Mouse (Mus musculus): ENCODE measurements around the gene Rbfox3.

Gene Rbfox3

GRCm38 (mm10) chr11:118605570-118605969 is 305.8 kb downstream of the Rbfox3 start:
- no peak for DNase-seq (ENCODE audit: low spot score in 2 of 2)

- DNase-seq (ENCODE audit: low spot score in 2 of 2): no peak
Observed at GRCm38 (mm10) chr11:118604206-118604605, 307.2 kb downstream of the Rbfox3 start.

- DNase-seq (ENCODE audit: low spot score in 2 of 2): peak in 1 of 2 experiments; percentile 6
Observed at GRCm38 (mm10) chr11:118603126-118603525, 308.3 kb downstream of the Rbfox3 start.

- no peak for DNase-seq (ENCODE audit: low spot score in 2 of 2)
Observed at GRCm38 (mm10) chr11:118601484-118601883, 309.9 kb downstream of the Rbfox3 start.

GRCm38 (mm10) chr11:118600168-118600567 is 311.2 kb downstream of the Rbfox3 start:
- DNase-seq (ENCODE audit: low spot score in 2 of 2): no peak

GRCm38 (mm10) chr11:118598726-118599125 is 312.7 kb downstream of the Rbfox3 start:
- DNase-seq (ENCODE audit: low spot score in 2 of 2): no peak

- DNase-seq (ENCODE audit: low spot score in 2 of 2): peak; percentile 46 to 50
Observed at GRCm38 (mm10) chr11:118584826-118585225, 326.6 kb downstream of the Rbfox3 start.

- DNase-seq (ENCODE audit: low spot score in 2 of 2): no peak
Observed at GRCm38 (mm10) chr11:118583989-118584388, 327.4 kb downstream of the Rbfox3 start.

- DNase-seq (ENCODE audit: low spot score in 2 of 2): no peak
Observed at GRCm38 (mm10) chr11:118583573-118583972, 327.8 kb downstream of the Rbfox3 start.

- no peak for DNase-seq (ENCODE audit: low spot score in 2 of 2)
Observed at GRCm38 (mm10) chr11:118581019-118581418, 330.4 kb downstream of the Rbfox3 start.

GRCm38 (mm10) chr11:118579622-118580021 is 331.8 kb downstream of the Rbfox3 start:
- DNase-seq (ENCODE audit: low spot score in 2 of 2): no peak

GRCm38 (mm10) chr11:118577271-118577670 is 334.1 kb downstream of the Rbfox3 start:
- DNase-seq (ENCODE audit: low spot score in 2 of 2): no peak

GRCm38 (mm10) chr11:118576611-118577010 is 334.8 kb downstream of the Rbfox3 start:
- DNase-seq (ENCODE audit: low spot score in 2 of 2): no peak

GRCm38 (mm10) chr11:118574418-118574817 is 337.0 kb downstream of the Rbfox3 start:
- DNase-seq (ENCODE audit: low spot score in 2 of 2): no peak

- peak in 1 of 2 experiments; percentile 18 for DNase-seq (ENCODE audit: low spot score in 2 of 2)
Observed at GRCm38 (mm10) chr11:118573569-118573968, 337.8 kb downstream of the Rbfox3 start.

- no peak for DNase-seq (ENCODE audit: low spot score in 2 of 2)
Observed at GRCm38 (mm10) chr11:118573000-118573399, 338.4 kb downstream of the Rbfox3 start.

- DNase-seq (ENCODE audit: low spot score in 2 of 2): no peak
Observed at GRCm38 (mm10) chr11:118570164-118570563, 341.2 kb downstream of the Rbfox3 start.

- DNase-seq (ENCODE audit: low spot score in 2 of 2): no peak
Observed at GRCm38 (mm10) chr11:118569571-118570062, 341.8 kb downstream of the Rbfox3 start.

- DNase-seq (ENCODE audit: low spot score in 2 of 2): no peak
Observed at GRCm38 (mm10) chr11:118563877-118564276, 347.5 kb downstream of the Rbfox3 start.

GRCm38 (mm10) chr11:118562847-118563246 is 348.6 kb downstream of the Rbfox3 start:
- DNase-seq (ENCODE audit: low spot score in 2 of 2): no peak

GRCm38 (mm10) chr11:118558193-118558592 is 353.2 kb downstream of the Rbfox3 start:
- DNase-seq (ENCODE audit: low spot score in 2 of 2): no peak

GRCm38 (mm10) chr11:118555631-118556030 is 355.8 kb downstream of the Rbfox3 start:
- no peak for DNase-seq (ENCODE audit: low spot score in 2 of 2)

- no peak for DNase-seq (ENCODE audit: low spot score in 2 of 2)
Observed at GRCm38 (mm10) chr11:118554542-118554941, 356.9 kb downstream of the Rbfox3 start.

- no peak for DNase-seq (ENCODE audit: low spot score in 2 of 2)
Observed at GRCm38 (mm10) chr11:118553926-118554325, 357.5 kb downstream of the Rbfox3 start.
